Mouse (Mus musculus) ES-Bruce4 (cell line): ENCODE measurements around the gene Slc16a13.

Experiments used
- CTCF ChIP-seq: IDR thresholded peaks from one replicate; pipeline ENCODE4 v1.8.1; 2011; ENCODE audit warnings: low read depth, low read length
- EP300 ChIP-seq: IDR thresholded peaks from 2 replicates; pipeline ENCODE4 v1.6.1; 2011; ENCODE audit warnings: low read depth, low read length; ENCODE audit not compliant: insufficient read depth
- POLR2A ChIP-seq: IDR thresholded peaks from one replicate; pipeline ENCODE4 v1.8.1; 2011; ENCODE audit warnings: low read length; ENCODE audit not compliant: insufficient read depth

DNA sequence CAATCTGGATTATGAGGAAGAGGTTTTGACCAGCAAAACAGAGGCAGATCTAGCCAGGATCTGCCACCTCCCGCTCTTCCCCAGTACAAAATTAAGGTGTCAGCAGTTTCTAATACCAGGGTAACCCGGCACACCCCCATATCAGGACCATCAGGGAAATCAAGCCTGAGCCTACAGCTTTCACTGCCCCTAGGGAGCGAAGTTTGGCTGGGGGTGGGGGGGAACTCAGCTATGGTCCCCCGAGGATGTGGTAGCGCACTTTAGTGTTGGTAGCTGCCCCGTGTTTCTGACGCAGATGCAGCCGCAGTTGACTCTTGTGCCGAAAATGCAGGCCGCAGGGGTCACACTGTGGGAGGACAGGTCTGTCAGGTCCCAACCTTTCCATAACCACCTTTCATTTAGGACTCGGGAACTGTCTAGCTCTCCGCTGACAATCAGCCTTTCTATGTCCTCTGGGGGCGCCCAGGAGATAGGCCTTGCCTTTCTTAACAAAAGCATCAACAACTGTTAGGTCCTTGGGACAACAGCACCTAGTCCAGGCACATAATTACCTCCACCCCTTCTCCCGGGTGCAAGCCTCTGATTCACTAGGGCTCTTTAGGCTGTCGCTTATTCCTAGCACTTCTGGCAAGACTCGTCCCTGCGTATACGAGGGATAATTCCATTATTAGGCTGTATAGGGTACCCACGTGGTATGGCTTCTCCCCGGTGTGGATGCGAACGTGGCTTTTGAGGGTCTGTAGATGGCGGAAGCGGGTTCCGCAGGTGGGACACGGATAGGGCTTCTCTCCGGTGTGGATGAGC lies 5.1 kb upstream of the Slc16a13 start:
- no peak for TF ChIP-seq CTCF
- no peak for TF ChIP-seq POLR2A
- TF ChIP-seq EP300 = no peak
